Mouse (Mus musculus) cerebellum, postnatal 25 days (tissue): Measurements from ENCODE around the gene Atp13a5.

Experiments
- DNase-seq, 2 experiments: peaks; one replicate each; pipeline ENCODE4 v3.0.0; 2021; ENCODE audit warnings: mixed read lengths in 2 of 2

The Atp13a5 gene

DNA sequence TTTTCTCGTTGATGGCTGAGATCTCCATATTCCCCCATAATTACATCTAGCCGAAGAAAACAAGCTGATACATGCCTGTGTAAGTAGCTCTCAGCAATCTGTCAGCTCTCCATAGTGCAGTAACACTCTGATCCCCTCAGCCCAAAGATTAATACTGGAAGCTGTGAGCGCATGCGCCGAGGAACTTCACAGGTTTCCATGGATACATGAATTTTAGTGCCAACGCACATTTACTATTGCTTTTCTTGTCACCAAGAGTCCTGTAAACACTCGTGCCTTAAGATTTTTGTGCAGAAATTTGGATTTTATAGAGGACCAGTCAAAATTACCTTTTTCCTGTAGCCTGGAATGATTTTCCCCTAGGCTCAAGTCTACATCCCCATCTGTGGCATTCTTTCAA is 173.7 kb downstream of the Atp13a5 start:
- no peak for DNase-seq

- no peak for DNase-seq
Measured at GRCm38 (mm10) chr16:29201146-29201545, 177.4 kb downstream of the Atp13a5 start.

GRCm38 (mm10) chr16:29198461-29198860 is 180.1 kb downstream of the Atp13a5 start:
- DNase-seq: no peak

- no peak for DNase-seq
Measured at GRCm38 (mm10) chr16:29195156-29195555, 183.4 kb downstream of the Atp13a5 start.

DNA sequence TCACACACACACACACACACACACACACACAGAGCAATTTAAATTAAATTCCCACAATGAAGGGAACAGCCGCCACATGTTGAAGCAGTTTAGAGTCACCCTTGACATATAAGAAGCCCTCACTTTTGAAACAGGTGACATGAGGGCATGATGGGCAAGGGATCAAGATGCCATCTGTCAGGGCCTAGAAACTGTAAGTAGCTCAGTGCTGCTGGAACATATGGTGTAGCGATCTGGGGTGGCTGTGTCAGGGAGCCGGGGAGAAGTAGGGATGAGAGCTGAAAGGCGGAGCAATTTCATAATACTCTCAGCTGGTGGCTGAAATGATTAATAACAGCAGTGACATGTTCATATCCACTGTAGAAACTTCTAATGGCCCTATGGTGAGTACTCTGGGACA is 184.6 kb downstream of the Atp13a5 start:
- DNase-seq: peak; percentile 73 to 84

GRCm38 (mm10) chr16:29192911-29193310 is 185.6 kb downstream of the Atp13a5 start:
- DNase-seq: peak; percentile 68 to 81
